Mouse (Mus musculus): Measurements from ENCODE around the gene Fcna.

The Fcna gene

GRCm38 (mm10) chr2:25627811-25628210 lies at the start of gene Fcna:
Gene Fcna (minus strand): TSS chr2:25628030.
- DNase-seq = no peak

GRCm38 (mm10) chr2:25676486-25676885 lies 48.7 kb upstream of the Fcna start, which contains the start of gene Lcn6:
Gene Lcn6 (plus strand): TSS chr2:25676786.
- DNase-seq = no peak

- no peak for DNase-seq
These were observed 38.7 kb upstream of the Fcna start for GRCm38 (mm10) chr2:25666516-25666915.

- no peak for DNase-seq
These were observed 36.3 kb upstream of the Fcna start for GRCm38 (mm10) chr2:25664125-25664524.

- DNase-seq = peak; percentile 46
These were observed 35.7 kb upstream of the Fcna start for GRCm38 (mm10) chr2:25663511-25663910.

- no peak for DNase-seq
These were observed 33.6 kb upstream of the Fcna start for GRCm38 (mm10) chr2:25661245-25661970.

- DNase-seq = no peak
These were observed 32.4 kb upstream of the Fcna start for GRCm38 (mm10) chr2:25660279-25660678.

- DNase-seq = no peak
These were observed 29.8 kb upstream of the Fcna start, which contains the start of gene Lcn5 for GRCm38 (mm10) chr2:25657652-25658051. Gene Lcn5 (plus strand): TSS chr2:25657952.

- DNase-seq = no peak
These were observed 29.4 kb upstream of the Fcna start for GRCm38 (mm10) chr2:25657246-25657645.

- no peak for DNase-seq
These were observed 28.9 kb upstream of the Fcna start for GRCm38 (mm10) chr2:25656691-25657090.

- DNase-seq = no peak
These were observed 26.7 kb upstream of the Fcna start for GRCm38 (mm10) chr2:25654502-25654901.

GRCm38 (mm10) chr2:25652902-25653301 lies 25.1 kb upstream of the Fcna start, which contains the start of gene Lcn8:
Gene Lcn8 (plus strand): TSS chr2:25653120.
- DNase-seq = no peak

- DNase-seq = peak; percentile 35
These were observed 12.1 kb upstream of the Fcna start for GRCm38 (mm10) chr2:25639890-25640289.

GRCm38 (mm10) chr2:25634046-25634445 lies 6.2 kb upstream of the Fcna start:
- DNase-seq = no peak

GRCm38 (mm10) chr2:25633616-25634015 lies 5.8 kb upstream of the Fcna start:
- no peak for DNase-seq

- DNase-seq = peak; percentile 29
These were observed 908 bp upstream of the Fcna start for GRCm38 (mm10) chr2:25628738-25629137.

GRCm38 (mm10) chr2:25625986-25626385 lies 1.8 kb downstream of the Fcna start:
- no peak for DNase-seq

GRCm38 (mm10) chr2:25621229-25622200 lies 6.3 kb downstream of the Fcna start, which contains the start of gene Tmem141:
Gene Tmem141 (minus strand): TSS chr2:25622005.
- peak; percentile 83 for DNase-seq

- DNase-seq = no peak
These were observed 7.0 kb downstream of the Fcna start for GRCm38 (mm10) chr2:25620852-25621228.

- DNase-seq = no peak
These were observed 7.4 kb downstream of the Fcna start for GRCm38 (mm10) chr2:25620386-25620785.

- DNase-seq = no peak
These were observed 10.3 kb downstream of the Fcna start, which contains the start of gene Ccdc183 for GRCm38 (mm10) chr2:25617578-25617977. Gene Ccdc183 (minus strand): TSS chr2:25617678.

GRCm38 (mm10) chr2:25616398-25616797 lies 11.4 kb downstream of the Fcna start:
- DNase-seq = no peak

GRCm38 (mm10) chr2:25608671-25609070 lies 19.2 kb downstream of the Fcna start:
- no peak for DNase-seq
